Mouse (Mus musculus): ENCODE measurements at regions not wholly inside any gene's neighbourhood (a gene's known extent, or its start where the extent isn't known, plus 50 kb on each side); places are given as distances from the start of the nearest gene placed in this dataset.

DNA sequence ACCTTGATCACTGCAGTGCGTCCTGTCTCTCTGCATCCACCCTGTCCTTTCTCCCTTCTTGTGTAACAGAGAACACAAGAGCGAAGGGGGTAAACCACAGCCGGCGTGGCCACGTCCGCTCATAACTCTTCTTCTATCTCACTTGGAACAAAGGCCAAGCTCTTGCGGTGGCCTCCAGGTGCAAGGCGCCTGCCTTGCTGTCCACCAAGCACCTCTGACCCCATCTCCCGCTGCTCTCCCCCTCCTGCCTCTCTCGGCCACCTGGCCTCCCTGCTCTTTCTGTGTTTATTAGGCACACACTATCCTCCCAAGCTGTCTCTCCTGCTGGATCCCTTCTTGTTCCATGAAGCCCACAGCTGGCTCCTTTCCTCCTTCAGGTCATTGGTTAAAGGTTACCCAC lies 71.3 kb downstream of the Ccdc54 start:
- no peak for TF ChIP-seq GATA1 (IDR thresholded peaks at IDR 0.05; ENCODE audit: low read length)
- no peak for TF ChIP-seq TAL1 (IDR thresholded peaks at IDR 0.05; ENCODE audit: low read length)

Data from erythroblast, embryonic 14.5 days (primary cell).